ENCODE assay signal across 11 mouse cellular contexts in the genomic region with DNA sequence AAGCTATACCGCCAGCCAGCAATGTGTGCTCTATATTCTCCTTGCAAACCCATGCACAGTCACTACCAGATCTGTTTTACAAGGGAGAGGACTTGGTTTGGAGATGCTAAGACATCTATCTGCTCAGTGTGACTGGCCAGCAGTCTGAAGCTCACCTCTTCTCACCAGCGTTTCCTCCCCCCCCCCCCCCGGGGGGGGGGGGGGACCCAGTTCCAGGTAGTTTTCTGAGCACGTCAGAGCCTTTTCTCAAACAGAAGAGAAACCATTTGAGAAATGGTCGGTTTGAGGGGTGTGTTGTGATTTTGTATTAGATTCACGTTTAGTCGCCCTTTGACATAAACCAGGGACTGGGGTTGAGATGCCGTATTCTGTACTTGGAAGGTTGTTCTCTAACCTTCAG. TPM values are rescaled to one million over a fixed set of nuclear protein-coding genes. Genes with fewer than 3 reads are reported as not detected.
DNase-seq lines count a peak whose midpoint lies in the region; ATAC-seq and TF ChIP-seq lines count a peak whose summit lies in the region.
"Had no signal": no experiment of that assay in that cellular context is flagged by ENCODE, and none has a peak within 500 bp of the region (broad histone marks: within the 10 kb centered on the region; RNA-seq: fewer than 3 reads in every experiment).

No protein-coding gene starts in this region.

- H3K9ac ChIP-seq in heart, postnatal 0 days (replicated peaks; ENCODE audit: low read depth, low read length) = no peak overlapping the region
- H3K9ac ChIP-seq in limb, embryonic 15.5 days = no peak overlapping the region
- H3K9ac ChIP-seq: hindbrain, embryonic 15.5 days had no signal

- H3K27ac ChIP-seq in heart, postnatal 0 days (ENCODE audit: low read depth) = peak overlapping the region; percentile 99; the same call in 1 of the 2 replicates
- H3K27ac ChIP-seq in thymus, adult 2 months (ENCODE audit: control insufficient read depth, insufficient read depth, low read length) = peak overlapping the region; percentile 54
- H3K27ac ChIP-seq in limb, embryonic 15.5 days = 0 out of 2 replicates have a peak overlapping the region, but pooled peaks have one; percentile 92

- H3K27me3 ChIP-seq in heart, postnatal 0 days (ENCODE audit: control insufficient read depth, insufficient read depth, low read length) = no peaks in the 10 kb centered on the region
- H3K27me3 ChIP-seq in thymus, adult 2 months (ENCODE audit: control insufficient read depth, insufficient read depth, low read length) = no peaks in the 10 kb centered on the region
- no peaks in the 10 kb centered on the region for H3K27me3 ChIP-seq in limb, embryonic 15.5 days
- H3K27me3 ChIP-seq: hindbrain, embryonic 15.5 days had no signal

- no peak for TF ChIP-seq POLR2A in thymus, adult 2 months (IDR thresholded peaks at IDR 0.05; ENCODE audit: control insufficient read depth, extremely low read depth, insufficient read depth, low read length, poor library complexity)

- no peak for TF ChIP-seq CTCF in heart, postnatal 0 days (IDR thresholded peaks at IDR 0.05; ENCODE audit: low read depth)
- TF ChIP-seq CTCF in thymus, adult 2 months (IDR thresholded peaks at IDR 0.05; ENCODE audit: borderline replicate concordance, control insufficient read depth, extremely low read depth, insufficient read depth, low read length, poor library complexity) = no peak

- no peak for ATAC-seq in heart, postnatal 0 days (ENCODE audit: insufficient read depth, low read depth)
- ATAC-seq in limb, embryonic 15.5 days (ENCODE audit: insufficient number of reproducible peaks, low FRiP score, low TSS enrichment, low read depth) = no peak

- no peaks in the 10 kb centered on the region for H3K36me3 ChIP-seq in heart, postnatal 0 days (replicated peaks; ENCODE audit: control insufficient read depth, insufficient read depth, low read length)
- H3K36me3 ChIP-seq in thymus, adult 2 months (ENCODE audit: control insufficient read depth, insufficient read depth, low read length) = peaks cover 10% of the 10 kb centered on the region; the same call in 1 of the 2 replicates
- no peaks in the 10 kb centered on the region for H3K36me3 ChIP-seq in limb, embryonic 15.5 days
- H3K36me3 ChIP-seq: hindbrain, embryonic 15.5 days had no signal

- WGBS in heart, postnatal 0 days = 65% methylated on average over 8 of the region's 8 CpGs
- WGBS in thymus, adult 2 months = 57% methylated on average over 8 of the region's 8 CpGs
- WGBS in limb, embryonic 15.5 days = 71% methylated on average over 8 of the region's 8 CpGs

- TF ChIP-seq EP300 in heart, postnatal 0 days (IDR thresholded peaks at IDR 0.05; ENCODE audit: low read depth) = no peak

- H3K4me3 ChIP-seq in heart, postnatal 0 days (ENCODE audit: low read depth, low read length) = no peak overlapping the region
- no peak overlapping the region for H3K4me3 ChIP-seq in thymus, adult 2 months (ENCODE audit: control insufficient read depth, insufficient read depth, low read length)
- no peak overlapping the region for H3K4me3 ChIP-seq in limb, embryonic 15.5 days
- H3K4me3 ChIP-seq: hindbrain, embryonic 15.5 days; layer of hippocampus, adult 2 months had no signal

- no peak overlapping the region for H3K4me2 ChIP-seq in heart, postnatal 0 days (ENCODE audit: low read depth, low read length)
- no peak overlapping the region for H3K4me2 ChIP-seq in limb, embryonic 15.5 days
- H3K4me2 ChIP-seq: hindbrain, embryonic 15.5 days had no signal

- no peak for DNase-seq in heart, postnatal 0 days (ENCODE audit: low spot score)
- DNase-seq in heart, postnatal 4 days = no peak
- DNase-seq in thymus, adult 2 months = no peak
- DNase-seq in thymus, adult 18-20 months = no peak
- DNase-seq in adrenal gland, adult 8-10 months = no peak
- no peak for DNase-seq in left cerebral cortex, adult 18-20 months (ENCODE audit: low spot score in 2 of 2)
- DNase-seq in gastrocnemius, adult 18-20 months (ENCODE audit: low spot score) = no peak
- DNase-seq: cerebellum, postnatal 25 days had no signal

- H3K9me3 ChIP-seq in heart, postnatal 0 days (replicated peaks; ENCODE audit: control insufficient read depth, low read length) = no peaks in the 10 kb centered on the region
- no peaks in the 10 kb centered on the region for H3K9me3 ChIP-seq in limb, embryonic 15.5 days
- H3K9me3 ChIP-seq: hindbrain, embryonic 15.5 days had no signal

- peaks cover 39% of the 10 kb centered on the region for H3K4me1 ChIP-seq in heart, postnatal 0 days (ENCODE audit: control insufficient read depth, insufficient read depth)
- peaks cover 85% of the 10 kb centered on the region for H3K4me1 ChIP-seq in thymus, adult 2 months (replicated peaks; ENCODE audit: control insufficient read depth, insufficient read depth, low read length)
- peaks cover 74% of the 10 kb centered on the region for H3K4me1 ChIP-seq in limb, embryonic 15.5 days

RNA-seq across cellular contexts. Expression of a gene that starts 19.2 kb away (rescaled TPM):
- total RNA-seq in heart, postnatal 0 days (2014; rRNA removed; ENCODE audit: low replicate concordance) = 231 and 248 TPM in 2 replicates
- 180 and 187 TPM in 2 replicates for polyA plus RNA-seq in heart, postnatal 0 days (2015; fragmentation: Nextera tagmentation; extraction: Ambion mirVana)
- total RNA-seq in heart, postnatal 4 days (2021) = 100 to 1,000 TPM; 170 to 175 TPM
- polyA plus RNA-seq in thymus, adult 2 months (2012; rRNA removed) = 1,622 and 2,069 TPM in 2 replicates
- 499 and 569 TPM in 2 replicates for polyA plus RNA-seq in limb, embryonic 15.5 days (2015; fragmentation: Nextera tagmentation; extraction: Ambion mirVana)
- total RNA-seq in adrenal gland, adult 8-10 months (2022) = 100 to 1,000 TPM; 350 to 623 (median 446) TPM
- total RNA-seq in left cerebral cortex, adult 18-20 months (2021) = 10 to 100 TPM; 33.6 to 40.7 TPM
- 10 to 100 TPM; 18.5 to 20.1 TPM for total RNA-seq in gastrocnemius, adult 18-20 months (2021)

RNA-seq across cellular contexts. Expression of a gene that starts 22.0 kb away (rescaled TPM):
- total RNA-seq in heart, postnatal 0 days (2014; rRNA removed; ENCODE audit: low replicate concordance) = 14.7 and 26.4 TPM in 2 replicates
- 11.5 and 11.9 TPM in 2 replicates for polyA plus RNA-seq in heart, postnatal 0 days (2015; fragmentation: Nextera tagmentation; extraction: Ambion mirVana)
- 10 to 100 TPM; 13.7 to 14.6 TPM for total RNA-seq in heart, postnatal 4 days (2021)
- polyA plus RNA-seq in thymus, adult 2 months (2012; rRNA removed) = 68.2 and 74.3 TPM in 2 replicates
- 28.2 and 28.9 TPM in 2 replicates for polyA plus RNA-seq in limb, embryonic 15.5 days (2015; fragmentation: Nextera tagmentation; extraction: Ambion mirVana)
- total RNA-seq in adrenal gland, adult 8-10 months (2022) = 10 to 100 TPM; 22.8 to 29.9 (median 25.9) TPM
- total RNA-seq in left cerebral cortex, adult 18-20 months (2021) = 10 to 100 TPM; 16.8 to 19.1 TPM
- total RNA-seq in gastrocnemius, adult 18-20 months (2021) = 10 to 100 TPM in 1 of 2 experiments, 1 to 10 TPM in 1; 9.2 to 12.1 TPM
